Mouse (Mus musculus) limb, embryonic 12.5 days (tissue): ENCODE results near the gene Tnks2. TPM values are rescaled to one million over a fixed set of nuclear protein-coding genes. Genes with fewer than 3 reads are reported as not detected.

Experiments used
- polyA plus RNA-seq: library from polyadenylated mRNA; unstranded; fragments of >200 nt; fragmentation: Nextera tagmentation; extraction: Ambion mirVana; gene quantifications from 2 replicates; pipeline ENCODE4 v1.2.1, GENCODE M21; 2016

The Tnks2 gene
- polyA plus RNA-seq, 1 experiment from 2014 or later: 77.0 TPM

Other genes starting within 250 kb of the Tnks2 start
- gene Ppp1r3c, start 97.6 kb upstream of the Tnks2 start, polyA plus RNA-seq: 4.0 and 4.3 TPM in 2 replicates
- gene Fgfbp3, start 85.4 kb downstream of the Tnks2 start, polyA plus RNA-seq: 8.6 and 9.1 TPM in 2 replicates
- gene Btaf1, start 91.8 kb downstream of the Tnks2 start, polyA plus RNA-seq: 16.1 and 17.4 TPM in 2 replicates